Mouse (Mus musculus) forebrain, embryonic 10.5 days (tissue): ENCODE data around the gene Syf2. TPM values are rescaled to one million over a fixed set of nuclear protein-coding genes. Genes with fewer than 3 reads are reported as not detected.

Experiments used
- DNase-seq: peaks from one replicate; pipeline ENCODE4 v3.0.0-alpha.2; 2017; ENCODE audit warnings: low spot score; ENCODE audit errors: extremely low spot score
- H3K27ac ChIP-seq: fragments of 300-500 bp; sonication (generic); 2 replicates; pipeline ENCODE4 v1.5.1; 2016; ENCODE audit warnings: mild to moderate bottlenecking
- H3K27me3 ChIP-seq: fragments of 300-500 bp; sonication (generic); 2 replicates; pipeline ENCODE4 v1.6.1; 2016; ENCODE audit warnings: mild to moderate bottlenecking; ENCODE audit not compliant: poor library complexity, severe bottlenecking
- H3K36me3 ChIP-seq: fragments of 300-500 bp; sonication (generic); replicated peaks from 2 replicates; pipeline ENCODE4 v1.6.1; 2016; ENCODE audit warnings: mild to moderate bottlenecking, moderate library complexity
- H3K4me1 ChIP-seq: fragments of 300-500 bp; sonication (generic); 2 replicates; pipeline ENCODE4 v1.6.1; 2016
- H3K4me3 ChIP-seq: fragments of 300-500 bp; sonication (generic); 2 replicates; pipeline ENCODE4 v1.5.1; 2016; ENCODE audit warnings: mild to moderate bottlenecking, moderate library complexity
- H3K9me3 ChIP-seq: fragments of 300-500 bp; sonication (generic); 2 replicates; pipeline ENCODE4 v1.6.1; 2016; ENCODE audit warnings: mild to moderate bottlenecking, moderate library complexity
- WGBS: fragments of 180-500 bp; shearing (Covaris S2); methylation state at CpG from one replicate; pipeline ENCODE4 v1.1.7; 2016; 5-methylcytosine and 5-hydroxymethylcytosine counted together
- polyA plus RNA-seq: library from polyadenylated mRNA; unstranded; fragments of >200 nt; fragmentation: Nextera tagmentation; extraction: Ambion mirVana; gene quantifications from 2 replicates; pipeline ENCODE4 v1.2.1, GENCODE M21; 2016

Syf2 gene
- polyA plus RNA-seq, 1 experiment from 2014 or later: 65.9 TPM

- no peaks in the 10 kb centered on the region for H3K36me3 ChIP-seq
- 83% methylated on average over 3 of the region's 3 CpGs for WGBS
- no peak overlapping the region for H3K27ac ChIP-seq
- H3K4me1 ChIP-seq: peaks cover 23% of the 10 kb centered on the region
- DNase-seq: no peak
- no peaks in the 10 kb centered on the region for H3K9me3 ChIP-seq
- 0 out of 2 replicates have a peak, but pooled peaks cover 8% of the 10 kb centered on the region for H3K27me3 ChIP-seq
- no peak overlapping the region for H3K4me3 ChIP-seq
Measured at GRCm38 (mm10) chr4:134986963-134987362, 56.3 kb downstream of the Syf2 start.

Other genes starting within 250 kb of the Syf2 start
- 2.3 and 2.8 TPM in 2 replicates for gene Man1c1, start 226.6 kb upstream of the Syf2 start, polyA plus RNA-seq
- 9.6 and 11.8 TPM in 2 replicates for gene Ldlrap1, start 162.9 kb upstream of the Syf2 start, polyA plus RNA-seq
- 33.0 and 35.0 TPM in 2 replicates for gene Maco1, start 77.6 kb upstream of the Syf2 start, polyA plus RNA-seq
- 10.6 and 14.5 TPM in 2 replicates for gene Rhd, start 66.4 kb upstream of the Syf2 start, polyA plus RNA-seq
- 107 and 112 TPM in 2 replicates for gene Tmem50a, start 15.9 kb upstream of the Syf2 start, polyA plus RNA-seq
- gene Rsrp1, start 7.3 kb upstream of the Syf2 start, polyA plus RNA-seq: 278 and 295 TPM in 2 replicates
- 0.04 TPM in 1 of 2 replicates, not detected in the other for gene Runx3, start 189.8 kb downstream of the Syf2 start, polyA plus RNA-seq